Mouse (Mus musculus) stomach, postnatal 0 days (tissue): Measurements from ENCODE around the gene Ndn. TPM values are rescaled to one million over a fixed set of nuclear protein-coding genes. Genes with fewer than 3 reads are reported as not detected.

Experiments
- ATAC-seq: fragments of 200-750 bp; cut with Nextera tagmentation; 2 replicates; pipeline ENCODE4 v1.8.0; 2017; ENCODE audit not compliant: low FRiP score, low TSS enrichment
- DNase-seq: peaks from one replicate; pipeline ENCODE4 v3.0.0-alpha.2; 2016; ENCODE audit warnings: low spot score
- H3K27ac ChIP-seq: fragments of 300-500 bp; sonication (generic); replicated peaks from 2 replicates; pipeline ENCODE4 v1.5.1; 2014; ENCODE audit warnings: mild to moderate bottlenecking, control low read depth
- H3K27me3 ChIP-seq: fragments of 300-500 bp; sonication (generic); 2 replicates; pipeline ENCODE4 v1.6.1; 2014; ENCODE audit warnings: low read length; ENCODE audit not compliant: control insufficient read depth, insufficient read depth
- H3K36me3 ChIP-seq: fragments of 300-500 bp; sonication (generic); 2 replicates; pipeline ENCODE4 v1.6.1; 2014; ENCODE audit warnings: low read length, mixed read lengths; ENCODE audit not compliant: control insufficient read depth, insufficient read depth
- H3K4me1 ChIP-seq: fragments of 300-500 bp; sonication (generic); replicated peaks from 2 replicates; pipeline ENCODE4 v1.6.1; 2014; ENCODE audit warnings: antibody characterized with exemption; ENCODE audit not compliant: control insufficient read depth, insufficient read depth
- H3K4me2 ChIP-seq: fragments of 300-500 bp; sonication (generic); replicated peaks from 2 replicates; pipeline ENCODE4 v1.6.1; 2014; ENCODE audit warnings: low read depth, mild to moderate bottlenecking, control low read depth, moderate library complexity
- H3K4me3 ChIP-seq: fragments of 300-500 bp; sonication (generic); 2 replicates; pipeline ENCODE4 v1.5.1; 2014; ENCODE audit warnings: low read depth, low read length, control low read depth
- H3K9ac ChIP-seq: fragments of 300-500 bp; sonication (generic); 2 replicates; pipeline ENCODE4 v1.6.1; 2014; ENCODE audit warnings: mild to moderate bottlenecking, low read length, control low read depth, mixed read lengths
- H3K9me3 ChIP-seq: fragments of 300-500 bp; sonication (generic); 2 replicates; pipeline ENCODE4 v1.6.1; 2016; ENCODE audit warnings: low read length; ENCODE audit not compliant: control insufficient read depth
- CTCF ChIP-seq: IDR thresholded peaks from 2 replicates; pipeline ENCODE4 v1.5.1; 2016; ENCODE audit warnings: antibody characterized with exemption, low read depth, mild to moderate bottlenecking, moderate library complexity
- EP300 ChIP-seq: optimal IDR thresholded peaks from 2 replicates; pipeline ENCODE3; 2016; ENCODE audit warnings: antibody characterized with exemption
- WGBS: fragments of 180-500 bp; shearing (Covaris S2); extraction: QIAGEN DNeasy Blood & Tissue Kit; methylation state at CpG from one replicate; pipeline ENCODE4 v1.1.7; 2014; 5-methylcytosine and 5-hydroxymethylcytosine counted together
- polyA plus RNA-seq: library from polyadenylated mRNA; unstranded; fragments of >200 nt; fragmentation: Nextera tagmentation; extraction: Ambion mirVana; gene quantifications from 2 replicates; pipeline ENCODE4 v1.2.1, GENCODE M21; 2015

Gene Ndn
- polyA plus RNA-seq, 1 experiment from 2014 or later: 34.7 TPM

DNA sequence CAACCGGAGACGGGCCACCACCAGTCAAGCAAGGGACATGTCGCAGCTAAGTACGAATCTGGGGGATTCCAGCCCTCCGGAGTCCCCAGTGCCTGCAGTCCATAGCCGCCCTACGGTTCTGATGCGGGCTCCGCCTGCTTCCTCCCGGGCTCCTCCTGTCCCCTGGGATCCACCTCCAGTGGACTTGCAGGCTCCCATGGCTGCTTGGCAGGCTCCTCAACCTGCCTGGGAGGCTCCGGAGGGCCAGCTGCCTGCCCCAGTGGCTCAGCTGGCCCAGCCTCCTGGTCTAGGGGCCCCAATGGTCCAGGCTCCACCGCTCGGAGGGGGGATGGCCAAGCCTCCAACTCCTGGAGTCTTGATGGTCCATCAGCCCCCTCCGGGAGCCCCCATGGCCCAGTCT is 30.9 kb downstream of the Ndn start:
- H3K4me2 ChIP-seq: peak overlapping the region; percentile 53
- ATAC-seq (peak; percentile 41; the same call in 1 of the 2 replicates), DNase-seq (peak; percentile 14)
- no peaks in the 10 kb centered on the region for H3K4me1 ChIP-seq
- no peak overlapping the region for H3K9ac ChIP-seq
- H3K36me3 ChIP-seq: no peaks in the 10 kb centered on the region
- H3K27me3 ChIP-seq: no peaks in the 10 kb centered on the region
- no peaks in the 10 kb centered on the region for H3K9me3 ChIP-seq
- TF ChIP-seq EP300 (no peak), CTCF (no peak)
- WGBS: 33% methylated on average over 14 of the region's 14 CpGs
- H3K27ac ChIP-seq: no peak overlapping the region
- peak overlapping the region; percentile 35 for H3K4me3 ChIP-seq

GRCm38 (mm10) chr7:62378529-62378928 is 32.2 kb downstream of the Ndn start:
- no peak overlapping the region for H3K27ac ChIP-seq
- DNase-seq (no peak), ATAC-seq (no peak; the same call in 1 of the 2 replicates)
- no peak overlapping the region for H3K9ac ChIP-seq
- 87% methylated on average over 9 of the region's 9 CpGs for WGBS
- no peaks in the 10 kb centered on the region for H3K4me1 ChIP-seq
- H3K27me3 ChIP-seq: no peaks in the 10 kb centered on the region
- TF ChIP-seq EP300: no peak
- TF ChIP-seq CTCF: no peak
- no peak overlapping the region for H3K4me3 ChIP-seq
- no peaks in the 10 kb centered on the region for H3K9me3 ChIP-seq
- no peaks in the 10 kb centered on the region for H3K36me3 ChIP-seq
- H3K4me2 ChIP-seq: no peak overlapping the region

DNA sequence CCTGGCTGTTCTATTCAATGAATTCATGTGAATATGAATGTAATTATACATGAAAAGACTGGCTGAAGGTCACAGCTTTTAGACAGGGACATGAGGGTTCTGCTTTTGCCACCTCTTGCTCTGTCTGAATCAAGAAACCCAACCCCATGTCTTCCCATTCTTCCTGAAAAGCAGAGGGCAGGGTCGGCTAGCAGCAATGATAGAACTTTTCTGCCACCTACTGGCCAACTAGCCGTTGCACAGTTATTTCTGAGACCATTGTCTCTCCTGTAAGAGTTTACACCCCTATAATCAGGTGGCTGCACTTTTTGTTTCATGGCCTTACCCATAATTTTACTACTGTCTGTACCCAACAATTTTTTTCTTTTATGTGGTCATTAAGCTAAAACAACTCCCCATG is 36.0 kb downstream of the Ndn start:
- H3K9me3 ChIP-seq: no peaks in the 10 kb centered on the region
- no peak for TF ChIP-seq EP300
- TF ChIP-seq CTCF: peak; percentile 80
- DNase-seq (no peak), ATAC-seq (no peak)
- no peak overlapping the region for H3K4me3 ChIP-seq
- no peak overlapping the region for H3K4me2 ChIP-seq
- WGBS: 11% methylated on average over 2 of the region's 2 CpGs
- H3K27me3 ChIP-seq: no peaks in the 10 kb centered on the region
- H3K4me1 ChIP-seq: no peaks in the 10 kb centered on the region
- no peak overlapping the region for H3K9ac ChIP-seq
- no peaks in the 10 kb centered on the region for H3K36me3 ChIP-seq
- no peak overlapping the region for H3K27ac ChIP-seq

DNA sequence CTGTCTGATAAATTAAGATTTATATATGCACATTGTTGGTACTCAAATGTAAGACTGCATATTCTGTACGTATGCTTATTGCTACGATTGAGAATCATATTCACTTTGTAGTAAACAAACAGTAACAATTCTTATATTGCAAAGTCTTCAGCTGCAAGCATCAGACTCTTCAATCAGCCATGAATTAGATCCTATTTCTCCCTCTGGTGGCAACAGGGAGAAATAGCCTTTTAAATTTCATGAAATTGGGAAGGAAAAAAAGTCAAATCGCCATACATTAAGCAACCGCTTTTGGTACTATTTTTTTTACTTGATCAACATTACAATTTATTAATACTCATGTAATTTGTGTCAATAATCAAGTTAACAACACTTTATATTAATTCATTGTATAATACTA is 41.9 kb downstream of the Ndn start:
- 41% methylated on average over 4 of the region's 4 CpGs for WGBS
- Histone ChIP-seq H3K9me3 (no peaks in the 10 kb centered on the region), H3K4me1 (no peaks in the 10 kb centered on the region), H3K4me2 (no peak overlapping the region), H3K9ac (no peak overlapping the region), H3K4me3 (no peak overlapping the region), H3K27ac (no peak overlapping the region), H3K27me3 (no peaks in the 10 kb centered on the region), H3K36me3 (no peaks in the 10 kb centered on the region)
- DNase-seq (no peak), ATAC-seq (no peak)
- no peak for TF ChIP-seq EP300
- peak; percentile 64 for TF ChIP-seq CTCF

- no peaks in the 10 kb centered on the region for H3K36me3 ChIP-seq
- H3K4me3 ChIP-seq: no peak overlapping the region
- no peaks in the 10 kb centered on the region for H3K27me3 ChIP-seq
- no peak overlapping the region for H3K4me2 ChIP-seq
- DNase-seq (no peak), ATAC-seq (no peak)
- no peak for TF ChIP-seq CTCF
- no peak for TF ChIP-seq EP300
- H3K27ac ChIP-seq: no peak overlapping the region
- H3K9ac ChIP-seq: no peak overlapping the region
- no peaks in the 10 kb centered on the region for H3K9me3 ChIP-seq
- H3K4me1 ChIP-seq: no peaks in the 10 kb centered on the region
- WGBS: 50% methylated on average over 1 of the region's 1 CpGs
These were observed 45.8 kb downstream of the Ndn start for GRCm38 (mm10) chr7:62392202-62392601.

Other genes with a start within 250 kb of the Ndn start
- 0.18 and 0.19 TPM in 2 replicates for gene Magel2, start 30.4 kb downstream of the Ndn start, polyA plus RNA-seq
- gene Mkrn3, start 73.6 kb downstream of the Ndn start, polyA plus RNA-seq: 1.9 and 2.2 TPM in 2 replicates
- 6.4 and 7.7 TPM in 2 replicates for gene Peg12, start 117.9 kb downstream of the Ndn start, polyA plus RNA-seq